Mouse (Mus musculus): ENCODE data around the gene Gm45713. TPM values are rescaled to one million over a fixed set of nuclear protein-coding genes. Genes with fewer than 3 reads are reported as not detected.
A peak's percentile ranks its signal among the peaks of the same experiment; 100 is the strongest.

The Gm45713 gene
- polyA plus RNA-seq, 1 experiment from 2014 or later = 1.2 TPM

- 57% methylated on average over 3 of the region's 3 CpGs for WGBS
- peaks cover 4% of the 10 kb centered on the region; the same call in 1 of the 2 replicates for H3K27me3 ChIP-seq (ENCODE audit: insufficient read depth, low read length)
- peak overlapping the region; percentile 42 for H3K4me3 ChIP-seq (ENCODE audit: low read depth, low read length)
- H3K4me2 ChIP-seq = peak overlapping the region; percentile 83
- no peak overlapping the region for H3K27ac ChIP-seq (ENCODE audit: low read depth)
- no peaks in the 10 kb centered on the region for H3K4me1 ChIP-seq (ENCODE audit: insufficient read depth)
- no peaks in the 10 kb centered on the region for H3K36me3 ChIP-seq (ENCODE audit: insufficient read depth)
- H3K9ac ChIP-seq = no peak overlapping the region
- ATAC-seq (ENCODE audit: insufficient read depth) = no peak
- DNase-seq = no peak
- no peaks in the 10 kb centered on the region for H3K9me3 ChIP-seq (ENCODE audit: low read depth, low read length)
- no peak for TF ChIP-seq CTCF (IDR thresholded peaks at IDR 0.05; ENCODE audit: low read depth)
Measured at GRCm38 (mm10) chr7:45135370-45135769, 661 bp downstream of the Gm45713 start.

- H3K4me2 ChIP-seq = peak overlapping the region; percentile 83; the same call in 1 of the 2 replicates
- TF ChIP-seq CTCF (IDR thresholded peaks at IDR 0.05; ENCODE audit: low read depth) = no peak
Measured at GRCm38 (mm10) chr7:45134544-45135026, 1.4 kb downstream of the Gm45713 start.

GRCm38 (mm10) chr7:45133446-45134159 is 2.4 kb downstream of the Gm45713 start:
- Histone ChIP-seq H3K4me1 (ENCODE audit: insufficient read depth) (0 out of 2 replicates have a peak, but pooled peaks cover 4% of the 10 kb centered on the region), H3K27me3 (ENCODE audit: insufficient read depth, low read length) (peaks cover 4% of the 10 kb centered on the region; the same call in 1 of the 2 replicates), H3K4me2 (no peak overlapping the region), H3K4me3 (ENCODE audit: low read depth, low read length) (no peak overlapping the region), H3K27ac (ENCODE audit: low read depth) (no peak overlapping the region), H3K9ac (no peak overlapping the region), H3K36me3 (ENCODE audit: insufficient read depth) (no peaks in the 10 kb centered on the region), H3K9me3 (ENCODE audit: low read depth, low read length) (no peaks in the 10 kb centered on the region)
- ATAC-seq (ENCODE audit: insufficient read depth) (no peak), DNase-seq (no peak)
- peak; percentile 25 for TF ChIP-seq CTCF (IDR thresholded peaks at IDR 0.05; ENCODE audit: low read depth)
- 74% methylated on average over 8 of the region's 8 CpGs for WGBS

More at GRCm38 (mm10) chr7:45134544-45135026, 1.4 kb downstream of the Gm45713 start:
- Histone ChIP-seq H3K27me3 (ENCODE audit: insufficient read depth, low read length) (peaks cover 4% of the 10 kb centered on the region; the same call in 1 of the 2 replicates), H3K27ac (ENCODE audit: low read depth) (no peak overlapping the region), H3K36me3 (ENCODE audit: insufficient read depth) (no peaks in the 10 kb centered on the region), H3K4me1 (ENCODE audit: insufficient read depth) (0 out of 2 replicates have a peak, but pooled peaks cover 3% of the 10 kb centered on the region), H3K9me3 (ENCODE audit: low read depth, low read length) (no peaks in the 10 kb centered on the region), H3K4me3 (ENCODE audit: low read depth, low read length) (no peak overlapping the region; the same call in 1 of the 2 replicates), H3K9ac (no peak overlapping the region)
- DNase-seq (peak; percentile 72), ATAC-seq (ENCODE audit: insufficient read depth) (peak; percentile 11; the same call in 1 of the 2 replicates)
- WGBS = 8% methylated on average over 12 of the region's 12 CpGs

GRCm38 (mm10) chr7:45131850-45132249 is 4.2 kb downstream of the Gm45713 start:
- H3K27ac ChIP-seq (ENCODE audit: low read depth) = no peak overlapping the region
- no peak for TF ChIP-seq CTCF (IDR thresholded peaks at IDR 0.05; ENCODE audit: low read depth)
- H3K4me3 ChIP-seq (ENCODE audit: low read depth, low read length) = no peak overlapping the region
- 55% methylated on average over 11 of the region's 11 CpGs for WGBS
- no peak overlapping the region for H3K4me2 ChIP-seq
- peaks cover 7% of the 10 kb centered on the region; the same call in 1 of the 2 replicates for H3K4me1 ChIP-seq (ENCODE audit: insufficient read depth)
- DNase-seq (no peak), ATAC-seq (ENCODE audit: insufficient read depth) (no peak)
- peaks cover 12% of the 10 kb centered on the region for H3K36me3 ChIP-seq (ENCODE audit: insufficient read depth)
- peaks cover 4% of the 10 kb centered on the region; the same call in 1 of the 2 replicates for H3K27me3 ChIP-seq (ENCODE audit: insufficient read depth, low read length)
- H3K9ac ChIP-seq = no peak overlapping the region
- H3K9me3 ChIP-seq (ENCODE audit: low read depth, low read length) = no peaks in the 10 kb centered on the region

- 50% methylated on average over 15 of the region's 15 CpGs for WGBS
- DNase-seq (no peak), ATAC-seq (ENCODE audit: insufficient read depth) (no peak)
- no peaks in the 10 kb centered on the region for H3K9me3 ChIP-seq (ENCODE audit: low read depth, low read length)
- H3K27ac ChIP-seq (ENCODE audit: low read depth) = peak overlapping the region; percentile 95
- peaks cover under 1% of the 10 kb centered on the region; the same call in 1 of the 2 replicates for H3K27me3 ChIP-seq (ENCODE audit: insufficient read depth, low read length)
- peak overlapping the region; percentile 70; the same call in 1 of the 2 replicates for H3K9ac ChIP-seq
- TF ChIP-seq CTCF (IDR thresholded peaks at IDR 0.05; ENCODE audit: low read depth) = no peak
- peak overlapping the region; percentile 67 for H3K4me3 ChIP-seq (ENCODE audit: low read depth, low read length)
- H3K36me3 ChIP-seq (ENCODE audit: insufficient read depth) = peaks cover 31% of the 10 kb centered on the region
- peak overlapping the region; percentile 81 for H3K4me2 ChIP-seq
- H3K4me1 ChIP-seq (ENCODE audit: insufficient read depth) = peaks cover 12% of the 10 kb centered on the region
Measured at GRCm38 (mm10) chr7:45129776-45130512, 6.1 kb downstream of the Gm45713 start.

GRCm38 (mm10) chr7:45129318-45129717 is 6.7 kb downstream of the Gm45713 start:
- WGBS = 1% methylated on average over 17 of the region's 17 CpGs
- no peak for ATAC-seq (ENCODE audit: insufficient read depth)
- no peak for DNase-seq
- no peaks in the 10 kb centered on the region for H3K9me3 ChIP-seq (ENCODE audit: low read depth, low read length)
- H3K4me3 ChIP-seq (ENCODE audit: low read depth, low read length) = peak overlapping the region; percentile 67
- H3K36me3 ChIP-seq (ENCODE audit: insufficient read depth) = peaks cover 35% of the 10 kb centered on the region
- H3K27ac ChIP-seq (ENCODE audit: low read depth) = peak overlapping the region; percentile 95
- peak overlapping the region; percentile 81 for H3K4me2 ChIP-seq
- H3K27me3 ChIP-seq (ENCODE audit: insufficient read depth, low read length) = no peaks in the 10 kb centered on the region
- peaks cover 12% of the 10 kb centered on the region for H3K4me1 ChIP-seq (ENCODE audit: insufficient read depth)
- peak overlapping the region; percentile 70 for H3K9ac ChIP-seq
- TF ChIP-seq CTCF (IDR thresholded peaks at IDR 0.05; ENCODE audit: low read depth) = no peak
